Mouse (Mus musculus): Measurements from ENCODE around the gene Tiam2.

Gene Tiam2

GRCm38 (mm10) chr17:3496080-3496479 is 169.7 kb downstream of the Tiam2 start:
- DNase-seq (ENCODE audit: low read depth, low spot score) = no peak

DNA sequence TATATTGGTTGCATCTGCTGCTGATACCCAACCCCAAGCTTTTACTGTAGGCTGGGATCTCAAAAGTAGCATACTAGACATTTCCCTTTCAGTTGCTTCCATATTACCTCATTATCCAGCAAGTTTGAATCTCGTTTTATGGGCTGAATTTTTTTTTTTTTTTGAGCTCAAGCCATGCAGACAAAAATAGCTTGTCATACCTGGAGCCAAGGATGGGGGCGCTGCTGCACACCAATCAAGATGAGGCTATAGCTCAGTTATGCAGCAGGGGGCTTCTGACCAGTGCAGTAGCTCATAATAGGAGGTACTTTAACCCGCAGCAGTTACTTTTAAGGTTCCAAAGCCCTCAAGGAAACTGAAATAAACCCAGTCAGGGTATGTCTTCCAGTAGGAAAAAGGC is 171.7 kb downstream of the Tiam2 start:
- peak; percentile 76 for DNase-seq (ENCODE audit: low read depth, low spot score)

DNA sequence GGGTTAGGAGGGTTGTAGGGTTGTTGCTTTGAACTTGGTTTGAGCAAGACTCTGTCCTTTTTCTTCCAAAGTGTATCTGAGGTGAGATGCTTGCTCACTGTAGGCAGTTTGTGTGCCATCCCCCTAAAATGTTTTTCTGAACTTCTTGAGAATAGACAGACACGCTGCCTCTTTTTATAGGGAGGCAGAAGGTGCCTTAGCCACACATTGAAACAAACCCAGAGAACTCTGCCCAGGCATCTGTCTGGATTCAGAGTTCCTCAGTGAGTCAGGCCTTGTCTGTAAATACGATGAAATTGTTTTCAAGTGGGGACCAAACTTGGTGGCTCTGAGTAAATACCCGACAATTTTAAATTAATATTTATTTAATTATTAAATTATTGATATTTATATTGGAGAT is 172.2 kb downstream of the Tiam2 start:
- no peak for DNase-seq (ENCODE audit: low read depth, low spot score)

- DNase-seq (ENCODE audit: low read depth, low spot score) = no peak
These were observed 173.1 kb downstream of the Tiam2 start for GRCm38 (mm10) chr17:3499468-3499867.

DNA sequence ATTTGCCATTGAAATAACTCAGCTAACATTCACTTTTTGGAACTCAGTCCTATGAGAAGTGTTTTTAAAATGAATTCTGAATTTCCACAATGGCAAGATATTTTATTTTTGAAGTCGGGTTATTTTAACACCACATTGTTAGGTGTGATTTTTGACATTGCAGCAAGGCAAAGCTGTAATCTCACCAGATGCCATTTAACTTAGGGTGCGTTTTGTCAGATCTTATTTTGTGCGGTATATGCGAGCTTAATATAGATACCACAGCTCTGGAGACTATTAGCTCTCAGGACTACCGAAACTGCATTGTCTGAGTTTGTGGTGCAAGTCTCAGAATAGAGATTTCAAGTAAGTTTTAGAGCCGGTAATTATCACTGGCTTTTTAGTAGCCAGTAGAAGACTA is 173.7 kb downstream of the Tiam2 start:
- no peak for DNase-seq (ENCODE audit: low read depth, low spot score)

DNA sequence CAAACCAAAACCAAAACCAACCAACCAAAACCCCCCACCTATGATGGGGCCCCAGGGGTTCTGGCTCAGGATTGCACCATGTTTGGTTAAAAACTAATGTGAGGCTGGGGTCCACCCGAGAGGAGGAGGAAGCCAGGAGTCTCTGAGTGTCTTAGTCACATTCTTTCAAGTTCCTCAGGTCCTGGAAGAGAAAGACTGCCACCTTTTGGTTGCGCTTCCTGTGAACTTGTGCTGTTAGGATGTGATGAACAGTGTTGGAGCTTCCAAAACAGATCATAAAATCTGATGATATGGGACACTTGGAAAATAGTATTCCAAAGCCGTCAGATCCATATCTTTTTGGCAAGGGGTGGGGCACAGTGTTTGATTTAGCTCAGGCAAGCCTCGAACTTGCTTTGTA is 174.6 kb downstream of the Tiam2 start:
- DNase-seq (ENCODE audit: low read depth, low spot score) = no peak

GRCm38 (mm10) chr17:3505711-3506110 is 179.3 kb downstream of the Tiam2 start:
- DNase-seq (ENCODE audit: low read depth, low spot score) = peak; percentile 87

DNA sequence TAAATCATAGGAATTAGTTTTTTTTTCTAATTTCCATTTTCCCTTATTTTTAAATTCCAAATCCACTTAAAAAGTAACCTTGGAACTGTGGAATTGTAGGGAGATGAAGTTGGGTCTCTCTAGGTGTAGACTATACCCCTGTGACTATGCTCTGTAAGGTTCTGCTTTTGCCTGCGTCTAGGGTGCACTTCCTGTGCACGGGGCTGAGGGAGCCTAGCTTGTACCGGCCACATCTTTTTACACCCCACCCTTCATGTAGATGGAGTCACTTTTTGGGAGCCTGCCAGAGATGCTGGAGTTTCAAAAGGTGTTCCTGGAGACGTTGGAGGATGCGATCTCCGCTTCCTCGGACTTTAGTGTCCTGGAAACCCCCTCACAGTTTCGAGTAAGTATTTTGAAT is 180.1 kb downstream of the Tiam2 start:
- DNase-seq (ENCODE audit: low read depth, low spot score) = peak; percentile 16

GRCm38 (mm10) chr17:3509841-3510240 is 183.5 kb downstream of the Tiam2 start:
- DNase-seq (ENCODE audit: low read depth, low spot score) = peak; percentile 75

DNA sequence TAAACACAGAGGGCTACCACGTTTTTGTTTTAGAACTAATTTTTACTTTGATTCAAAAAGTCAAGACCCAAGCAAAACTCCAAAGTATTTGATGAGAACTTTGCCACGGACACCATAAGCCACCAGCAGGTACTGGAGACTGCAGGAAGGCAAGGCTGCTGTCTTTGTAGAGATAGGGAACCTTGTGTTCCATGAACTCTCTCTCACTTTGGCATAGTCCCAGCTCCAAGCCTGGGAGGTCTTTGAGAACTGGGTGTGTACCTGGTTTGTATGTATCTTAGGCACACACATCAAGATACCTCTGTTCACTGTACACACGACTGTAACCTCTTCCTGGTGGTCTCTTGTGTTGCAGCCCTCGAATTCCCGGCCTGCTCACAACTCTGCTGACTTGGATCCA is 187.9 kb downstream of the Tiam2 start:
- no peak for DNase-seq (ENCODE audit: low read depth, low spot score)

- no peak for DNase-seq (ENCODE audit: low read depth, low spot score)
These were observed 189.5 kb downstream of the Tiam2 start for GRCm38 (mm10) chr17:3515851-3516250.

DNA sequence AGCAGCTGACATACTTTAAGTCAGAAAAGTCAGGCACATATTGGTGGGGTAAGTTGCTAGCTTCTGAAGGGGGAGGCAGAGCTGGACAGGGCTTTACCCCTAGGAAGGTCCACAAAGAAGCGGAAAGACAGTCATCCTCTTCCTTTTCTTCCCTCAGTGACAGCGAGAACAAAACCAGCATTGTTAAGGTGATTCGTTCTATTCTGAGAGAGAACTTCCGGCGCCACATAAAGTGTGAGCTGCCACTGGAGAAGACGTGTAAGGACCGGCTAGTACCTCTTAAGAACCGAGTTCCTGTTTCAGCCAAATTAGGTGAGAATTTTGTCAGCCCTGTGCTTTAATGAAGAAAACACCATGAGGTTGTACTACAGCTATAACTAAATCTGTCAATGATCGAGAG is 190.0 kb downstream of the Tiam2 start:
- DNase-seq (ENCODE audit: low read depth, low spot score) = peak; percentile 61

GRCm38 (mm10) chr17:3520344-3520743 is 194.0 kb downstream of the Tiam2 start:
- no peak for DNase-seq (ENCODE audit: low read depth, low spot score)

DNA sequence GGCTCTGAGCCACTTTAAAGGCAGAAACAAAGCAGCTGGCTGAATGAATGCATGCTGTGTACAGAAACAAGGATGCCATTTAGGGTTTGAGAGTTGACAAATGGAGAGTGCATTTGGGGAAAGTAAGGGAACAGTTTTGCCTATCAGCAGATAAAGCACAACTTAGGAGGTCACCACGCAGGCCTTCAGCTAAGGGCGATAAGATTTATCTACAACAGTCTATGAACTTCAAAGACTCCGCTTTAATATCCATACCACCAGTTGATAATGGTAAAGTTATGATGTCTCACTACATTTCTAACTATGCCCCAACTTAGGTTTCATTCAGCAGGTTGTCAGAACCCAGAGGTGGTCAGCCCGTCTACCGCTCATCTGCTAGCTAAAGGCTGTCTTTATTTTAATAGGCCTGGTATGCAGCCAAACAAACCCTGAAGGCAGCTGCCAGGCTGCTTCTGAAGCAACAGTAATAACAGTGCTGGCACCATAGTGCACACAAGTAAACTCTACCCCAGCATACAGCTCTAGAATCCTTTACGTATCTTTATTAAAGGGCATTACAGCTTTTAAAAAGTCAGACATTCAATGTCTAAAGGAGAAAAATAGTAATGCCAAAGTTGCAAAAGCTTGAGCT is 201.6 kb downstream of the Tiam2 start:
- no peak for DNase-seq (ENCODE audit: low read depth, low spot score)

DNA sequence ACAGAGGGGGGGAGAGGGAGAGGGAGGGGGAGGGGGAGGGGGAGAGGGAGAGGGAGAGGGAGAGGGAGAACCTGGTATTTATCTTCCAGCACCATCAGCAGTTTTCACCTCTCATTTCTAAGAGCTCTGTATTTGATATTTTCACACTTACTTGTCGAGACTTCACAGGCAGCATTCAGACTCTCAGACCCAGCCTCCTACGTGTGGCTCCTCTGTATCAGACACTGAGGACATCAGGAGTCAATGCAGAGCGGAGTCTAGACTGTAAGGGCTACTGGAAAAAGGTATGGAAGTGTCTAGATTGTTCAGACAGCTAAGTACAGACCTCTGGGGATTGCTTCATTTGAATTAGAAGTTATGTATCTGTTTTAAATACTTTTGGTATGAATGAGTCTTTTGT is 203.2 kb downstream of the Tiam2 start:
- no peak for DNase-seq (ENCODE audit: low read depth, low spot score)

DNA sequence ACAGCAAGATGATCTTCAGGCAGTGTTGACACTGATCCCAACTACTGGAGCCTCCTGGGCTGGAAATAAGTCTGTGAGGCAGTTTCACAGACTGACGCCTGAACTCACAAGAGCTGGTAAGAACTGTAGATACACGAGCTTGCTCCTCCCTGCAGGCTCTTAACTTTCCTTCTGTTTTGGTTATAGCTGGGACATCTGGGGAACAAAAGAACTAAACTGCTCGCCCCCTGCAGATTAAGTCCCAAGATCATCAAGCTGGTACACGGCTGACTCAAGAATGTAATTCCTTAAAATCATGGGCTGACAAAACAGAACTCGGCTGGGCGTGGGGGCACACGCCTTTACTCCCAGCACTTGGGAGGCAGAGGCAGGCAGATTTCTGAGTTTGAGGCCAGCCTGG is 204.2 kb downstream of the Tiam2 start:
- DNase-seq (ENCODE audit: low read depth, low spot score) = peak; percentile 80

- no peak for DNase-seq (ENCODE audit: low read depth, low spot score)
These were observed 205.3 kb downstream of the Tiam2 start for GRCm38 (mm10) chr17:3531641-3532040.

GRCm38 (mm10) chr17:3532254-3532653 is 205.9 kb downstream of the Tiam2 start, which contains the start of gene Cldn20:
Cldn20 (plus strand) TSS chr17:3532554.
- no peak for DNase-seq (ENCODE audit: low read depth, low spot score)

DNA sequence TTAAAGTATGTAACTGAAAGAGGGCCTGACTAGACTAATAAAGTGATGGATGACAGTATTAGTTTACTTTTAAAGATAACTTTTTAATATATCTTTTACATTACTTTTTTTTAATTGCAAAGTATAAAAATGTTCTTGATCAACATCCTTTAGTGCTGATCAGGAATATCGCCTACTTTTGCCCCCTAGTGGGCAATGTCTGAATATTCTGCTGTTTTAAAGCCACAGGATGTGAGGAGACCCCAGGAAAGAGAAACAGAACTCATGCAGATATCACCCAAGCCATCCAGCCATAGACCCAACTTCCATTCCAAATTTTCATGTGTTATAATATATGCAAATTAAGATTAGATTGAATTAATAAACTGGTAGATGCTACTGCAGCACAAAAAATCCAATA is 207.1 kb downstream of the Tiam2 start:
- DNase-seq (ENCODE audit: low read depth, low spot score) = peak; percentile 53

DNA sequence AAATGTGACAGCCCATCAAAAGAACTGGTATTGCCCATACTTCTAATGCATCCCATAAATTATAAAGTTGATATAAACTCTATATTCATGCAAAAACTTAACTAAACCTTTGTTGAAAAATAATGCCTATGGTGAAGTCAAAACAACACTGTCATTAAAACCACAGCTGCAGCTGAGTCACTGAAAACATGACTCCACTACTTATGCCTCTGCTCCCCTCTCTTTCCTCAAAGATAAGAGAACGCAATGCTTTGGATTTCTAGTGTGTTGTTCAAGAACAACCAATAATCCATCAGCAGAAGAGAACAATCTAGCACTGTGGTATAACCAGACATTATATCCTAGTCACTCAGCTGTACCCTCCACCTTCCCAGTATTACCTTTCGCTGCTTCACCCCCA is 213.9 kb downstream of the Tiam2 start:
- no peak for DNase-seq (ENCODE audit: low read depth, low spot score)

GRCm38 (mm10) chr17:3541033-3541432 is 214.7 kb downstream of the Tiam2 start:
- DNase-seq (ENCODE audit: low read depth, low spot score) = no peak

DNA sequence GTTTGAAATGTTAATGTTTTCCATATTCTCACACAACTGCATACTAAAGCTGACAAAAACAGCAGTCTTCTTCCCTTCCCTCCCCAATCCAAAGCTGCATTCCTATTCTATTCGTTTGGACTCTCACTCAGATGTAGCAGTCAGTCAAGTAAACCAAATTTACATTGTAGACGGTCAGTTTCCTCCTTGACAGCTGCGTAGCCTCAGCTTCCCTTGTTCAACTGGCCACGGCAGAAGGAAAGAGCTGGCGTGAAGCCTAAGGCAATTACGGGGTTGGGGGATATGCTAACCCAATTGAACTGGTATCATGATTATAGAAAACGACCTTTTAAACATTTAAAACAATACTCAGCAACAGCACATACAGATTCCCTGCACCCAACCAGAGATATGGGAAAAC is 221.4 kb downstream of the Tiam2 start:
- DNase-seq (ENCODE audit: low read depth, low spot score) = no peak

DNA sequence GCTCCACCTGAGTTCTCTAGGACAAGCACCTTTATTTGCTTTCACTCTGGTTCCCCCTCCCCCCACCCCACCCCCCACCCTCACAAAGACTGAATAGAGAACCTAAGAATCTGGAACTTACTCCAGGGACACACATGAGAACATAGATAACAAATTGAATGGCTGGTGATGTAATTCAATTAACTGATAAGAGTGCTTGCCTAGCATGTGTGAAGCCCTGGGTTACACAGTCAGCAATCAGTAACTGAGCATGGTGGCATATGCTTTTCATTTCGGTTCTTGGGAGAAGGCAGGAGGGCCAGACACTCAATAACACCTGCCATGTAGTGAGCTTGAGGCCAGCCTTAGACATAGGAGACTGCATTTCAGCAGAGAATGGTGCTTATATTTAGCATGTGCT is 229.9 kb downstream of the Tiam2 start:
- DNase-seq (ENCODE audit: low read depth, low spot score) = no peak

All from ZHBTc4 (cell line).